Mouse (Mus musculus) midbrain, embryonic 12.5 days (tissue): ENCODE results near the gene Olfr1291-ps1. TPM values are rescaled to one million over a fixed set of nuclear protein-coding genes. Genes with fewer than 3 reads are reported as not detected.

ENCODE experiments used
- ATAC-seq: fragments of 200-750 bp; cut with Nextera tagmentation; 2 replicates; pipeline ENCODE4 v1.8.0; 2017; ENCODE audit warnings: low read depth, moderate TSS enrichment, moderate library complexity; ENCODE audit not compliant: low FRiP score
- H3K27ac ChIP-seq: fragments of 300-500 bp; sonication (generic); replicated peaks from 2 replicates; pipeline ENCODE4 v1.5.1; 2016; ENCODE audit warnings: mild to moderate bottlenecking
- H3K27me3 ChIP-seq: fragments of 300-500 bp; sonication (generic); 2 replicates; pipeline ENCODE4 v1.6.1; 2016; ENCODE audit warnings: mild to moderate bottlenecking
- H3K36me3 ChIP-seq: fragments of 300-500 bp; sonication (generic); 2 replicates; pipeline ENCODE4 v1.6.1; 2016
- H3K4me1 ChIP-seq: fragments of 300-500 bp; sonication (generic); 2 replicates; pipeline ENCODE4 v1.6.1; 2016
- H3K4me2 ChIP-seq: fragments of 300-500 bp; sonication (generic); replicated peaks from 2 replicates; pipeline ENCODE4 v1.6.1; 2016; ENCODE audit warnings: mild to moderate bottlenecking, moderate library complexity
- H3K4me3 ChIP-seq: fragments of 300-500 bp; sonication (generic); 2 replicates; pipeline ENCODE4 v1.5.1; 2016; ENCODE audit warnings: mild to moderate bottlenecking
- H3K9ac ChIP-seq: fragments of 300-500 bp; sonication (generic); replicated peaks from 2 replicates; pipeline ENCODE4 v1.6.1; 2016; ENCODE audit warnings: mild to moderate bottlenecking, moderate library complexity
- H3K9me3 ChIP-seq: fragments of 300-500 bp; sonication (generic); 2 replicates; pipeline ENCODE4 v1.6.1; 2016; ENCODE audit warnings: mild to moderate bottlenecking
- WGBS: fragments of 180-500 bp; shearing (Covaris S2); methylation state at CpG from one replicate; pipeline ENCODE4 v1.1.7; 2016; 5-methylcytosine and 5-hydroxymethylcytosine counted together
- polyA plus RNA-seq: library from polyadenylated mRNA; unstranded; fragments of >200 nt; fragmentation: Nextera tagmentation; extraction: Ambion mirVana; gene quantifications from 2 replicates; pipeline ENCODE4 v1.2.1, GENCODE M21; 2016

Gene Olfr1291-ps1
- polyA plus RNA-seq, result not detected in 2 replicates

DNA sequence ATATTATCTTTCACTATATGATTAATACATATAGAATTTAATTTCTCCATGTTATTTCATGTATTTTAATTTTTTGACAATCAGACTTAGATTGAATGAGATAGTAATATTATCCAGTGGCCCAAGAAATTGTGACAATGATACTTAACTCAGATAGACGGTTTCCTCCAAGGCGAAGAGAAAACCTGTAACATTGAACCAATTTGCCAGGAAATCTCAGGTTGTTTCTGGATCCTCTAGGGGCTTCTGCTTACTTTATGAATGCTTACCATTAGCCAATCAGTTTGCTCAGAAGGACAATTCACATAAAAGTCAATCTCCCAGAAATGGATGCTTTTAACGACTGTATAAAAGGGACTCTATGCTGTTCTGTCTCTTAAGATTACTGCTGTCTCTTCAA, at the start of gene Olfr1291-ps1:
Olfr1291-ps1 (plus strand) TSS at position 301 of the 400 bp plus-strand sequence.
- ATAC-seq, result no peak
- WGBS, result 90% methylated on average over 3 of the region's 3 CpGs
- no peaks in the 10 kb centered on the region for H3K4me1 ChIP-seq
- no peaks in the 10 kb centered on the region for H3K27me3 ChIP-seq
- no peak within 1 kb of the TSS for H3K27ac ChIP-seq
- H3K36me3 ChIP-seq, result no peaks in the 10 kb centered on the region
- H3K4me2 ChIP-seq, result no peak within 1 kb of the TSS
- H3K9me3 ChIP-seq, result no peaks in the 10 kb centered on the region
- H3K4me3 ChIP-seq, result no peak within 1 kb of the TSS
- no peak within 1 kb of the TSS for H3K9ac ChIP-seq

GRCm38 (mm10) chr2:111448842-111449241, 48.1 kb upstream of the Olfr1291-ps1 start, which contains the start of gene Olfr1287:
TSS of gene Olfr1287 (plus strand) at chr2:111449142.
- no peaks in the 10 kb centered on the region for H3K27me3 ChIP-seq
- no peak within 1 kb of the TSS for H3K4me2 ChIP-seq
- H3K4me3 ChIP-seq, result no peak within 1 kb of the TSS
- H3K27ac ChIP-seq, result no peak within 1 kb of the TSS
- H3K9ac ChIP-seq, result no peak within 1 kb of the TSS
- H3K9me3 ChIP-seq, result no peaks in the 10 kb centered on the region
- no peaks in the 10 kb centered on the region for H3K4me1 ChIP-seq
- no peak for ATAC-seq
- WGBS, result 72% methylated on average over 1 of the region's 1 CpGs
- H3K36me3 ChIP-seq, result no peaks in the 10 kb centered on the region

DNA sequence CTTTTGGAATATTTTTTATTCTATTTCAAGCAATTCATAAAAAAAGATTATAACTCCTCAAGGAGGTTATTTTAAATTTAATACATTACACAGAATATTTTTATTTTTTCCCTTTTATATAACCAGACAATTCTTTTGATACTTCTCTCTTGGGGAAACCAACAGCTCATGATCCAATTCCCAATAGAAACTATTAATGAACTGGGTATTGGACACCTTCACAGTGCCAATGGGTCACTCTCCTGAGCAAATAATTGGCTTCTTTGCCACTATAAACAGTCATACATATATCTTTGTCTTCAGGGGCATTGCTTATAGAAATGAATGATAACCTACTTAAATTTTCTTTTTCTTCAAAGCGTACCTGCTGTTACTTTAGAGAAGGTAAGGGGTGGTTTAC, 23.2 kb upstream of the Olfr1291-ps1 start, which contains the start of gene Olfr1288:
Olfr1288 (plus strand) TSS at position 301 of the 400 bp plus-strand sequence.
- ATAC-seq, result no peak
- H3K4me2 ChIP-seq, result no peak within 1 kb of the TSS
- 89% methylated on average over 1 of the region's 1 CpGs for WGBS

DNA sequence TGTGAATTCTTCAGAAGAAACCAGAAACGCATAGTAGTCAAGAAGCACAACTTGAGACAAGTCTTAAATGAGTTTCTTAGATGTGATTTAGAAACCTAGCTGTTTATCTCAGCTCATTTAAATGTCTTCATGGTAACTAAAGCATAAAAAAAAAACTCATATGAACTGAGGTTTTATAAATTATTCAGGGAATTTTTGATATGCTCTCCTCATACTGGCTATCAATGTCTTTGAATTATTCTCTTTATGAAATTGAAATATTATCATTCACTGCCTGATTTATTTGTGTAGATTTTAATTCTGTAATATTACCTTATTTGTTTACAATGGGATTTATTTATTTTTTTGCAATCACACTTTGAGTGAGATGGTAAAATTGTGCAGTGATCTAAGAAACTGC, 16.5 kb upstream of the Olfr1291-ps1 start, which contains the start of gene Olfr1289:
Olfr1289 (plus strand) TSS at position 301 of the 400 bp plus-strand sequence.
- H3K4me2 ChIP-seq, result no peak within 1 kb of the TSS
- no peak within 1 kb of the TSS for H3K4me3 ChIP-seq
- no peak for ATAC-seq
- H3K4me1 ChIP-seq, result no peaks in the 10 kb centered on the region
- no peak within 1 kb of the TSS for H3K27ac ChIP-seq
- no peak within 1 kb of the TSS for H3K9ac ChIP-seq
- no peaks in the 10 kb centered on the region for H3K36me3 ChIP-seq
- WGBS, result 88% methylated on average over 1 of the region's 1 CpGs
- H3K9me3 ChIP-seq, result no peaks in the 10 kb centered on the region
- H3K27me3 ChIP-seq, result no peaks in the 10 kb centered on the region

More for the DNA sequence above, 23.2 kb upstream of the Olfr1291-ps1 start, which contains the start of gene Olfr1288:
- Histone ChIP-seq H3K4me1 (no peaks in the 10 kb centered on the region), H3K4me3 (no peak within 1 kb of the TSS), H3K9me3 (no peaks in the 10 kb centered on the region), H3K36me3 (no peaks in the 10 kb centered on the region), H3K27ac (no peak within 1 kb of the TSS), H3K9ac (no peak within 1 kb of the TSS), H3K27me3 (no peaks in the 10 kb centered on the region)

- H3K27ac ChIP-seq, result no peak within 1 kb of the TSS
- no peaks in the 10 kb centered on the region for H3K4me1 ChIP-seq
- H3K9ac ChIP-seq, result no peak within 1 kb of the TSS
- no peak for ATAC-seq
- no peak within 1 kb of the TSS for H3K4me3 ChIP-seq
- H3K27me3 ChIP-seq, result no peaks in the 10 kb centered on the region
- H3K4me2 ChIP-seq, result no peak within 1 kb of the TSS
- 86% methylated on average over 5 of the region's 5 CpGs for WGBS
- no peaks in the 10 kb centered on the region for H3K36me3 ChIP-seq
- H3K9me3 ChIP-seq, result no peaks in the 10 kb centered on the region
These were observed 3.3 kb upstream of the Olfr1291-ps1 start, which contains the start of gene Olfr1290 for GRCm38 (mm10) chr2:111493729-111494128. TSS of gene Olfr1290 (minus strand) at chr2:111493829.

DNA sequence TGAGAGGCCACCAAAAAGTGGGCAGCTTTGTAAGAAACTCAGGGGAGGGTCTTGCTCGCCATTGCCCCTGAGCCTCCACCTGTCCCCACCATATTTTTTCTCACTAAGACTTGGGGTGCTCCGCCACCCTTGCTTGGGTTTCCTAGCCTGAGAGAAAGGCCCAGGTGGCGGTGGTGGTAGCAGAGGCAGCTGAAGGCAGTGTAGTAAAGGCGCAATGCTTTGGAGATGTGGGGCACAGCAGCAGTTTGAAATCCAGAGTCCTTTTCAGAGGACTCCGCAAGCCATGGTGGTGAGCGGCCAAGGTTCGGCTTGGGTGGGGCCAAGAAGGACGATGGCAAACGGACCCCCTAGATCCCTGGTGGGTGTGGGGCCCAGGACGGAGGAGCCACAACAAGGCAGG, 20.5 kb downstream of the Olfr1291-ps1 start:
- no peak for ATAC-seq

DNA sequence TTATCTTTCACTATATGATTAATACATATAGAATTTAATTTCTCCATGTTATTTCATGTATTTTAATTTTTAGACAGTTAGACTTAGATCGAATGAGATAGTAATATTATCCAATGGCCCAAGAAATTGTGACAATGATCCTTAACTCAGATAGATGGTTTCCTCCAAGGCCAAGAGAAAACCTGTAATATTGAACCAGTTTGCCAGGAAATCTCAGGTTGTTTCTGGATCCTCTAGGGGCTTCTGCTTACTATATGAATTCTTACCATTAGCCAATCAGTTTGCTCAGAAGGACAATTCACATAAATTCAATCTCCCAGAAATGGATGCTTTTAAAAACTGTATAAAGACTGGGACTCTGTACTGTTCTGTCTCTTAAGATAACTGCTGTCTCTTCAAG, 27.9 kb downstream of the Olfr1291-ps1 start, which contains the start of gene Olfr1293-ps:
Olfr1293-ps (plus strand) TSS at position 301 of the 400 bp plus-strand sequence.
- Histone ChIP-seq H3K9me3 (0 out of 2 replicates have a peak, but pooled peaks cover 3% of the 10 kb centered on the region), H3K4me3 (no peak within 1 kb of the TSS), H3K27me3 (no peaks in the 10 kb centered on the region), H3K36me3 (no peaks in the 10 kb centered on the region), H3K4me2 (no peak within 1 kb of the TSS), H3K27ac (no peak within 1 kb of the TSS), H3K4me1 (no peaks in the 10 kb centered on the region), H3K9ac (no peak within 1 kb of the TSS)
- 98% methylated on average over 1 of the region's 1 CpGs for WGBS
- no peak for ATAC-seq

More for the DNA sequence above, 20.5 kb downstream of the Olfr1291-ps1 start:
- H3K4me1 ChIP-seq, result no peaks in the 10 kb centered on the region
- H3K4me3 ChIP-seq, result no peak overlapping the region
- H3K36me3 ChIP-seq, result no peaks in the 10 kb centered on the region
- no peaks in the 10 kb centered on the region for H3K27me3 ChIP-seq
- H3K27ac ChIP-seq, result no peak overlapping the region
- H3K9ac ChIP-seq, result no peak overlapping the region
- 0 out of 2 replicates have a peak, but pooled peaks cover 8% of the 10 kb centered on the region for H3K9me3 ChIP-seq
- no peak overlapping the region for H3K4me2 ChIP-seq
- WGBS, result 88% methylated on average over 10 of the region's 10 CpGs

GRCm38 (mm10) chr2:111540191-111540590, 43.2 kb downstream of the Olfr1291-ps1 start, which contains the start of gene Olfr1294:
TSS of gene Olfr1294 (minus strand) at chr2:111540291.
- ATAC-seq, result no peak
- H3K27me3 ChIP-seq, result no peaks in the 10 kb centered on the region
- no peaks in the 10 kb centered on the region for H3K36me3 ChIP-seq
- no peaks in the 10 kb centered on the region for H3K9me3 ChIP-seq
- H3K4me3 ChIP-seq, result no peak within 1 kb of the TSS
- WGBS, result 57% methylated on average over 1 of the region's 1 CpGs
- H3K27ac ChIP-seq, result no peak within 1 kb of the TSS
- H3K4me1 ChIP-seq, result no peaks in the 10 kb centered on the region
- H3K9ac ChIP-seq, result no peak within 1 kb of the TSS
- no peak within 1 kb of the TSS for H3K4me2 ChIP-seq

Other genes with a start within 250 kb of the Olfr1291-ps1 start
- gene Olfr1276, start 242.7 kb upstream of the Olfr1291-ps1 start, polyA plus RNA-seq, result not detected in 2 replicates
- gene Olfr1277, start 223.1 kb upstream of the Olfr1291-ps1 start, polyA plus RNA-seq, result not detected in 2 replicates
- gene Olfr1278, start 207.0 kb upstream of the Olfr1291-ps1 start, polyA plus RNA-seq, result not detected in 2 replicates
- not detected in 2 replicates for gene Olfr1279, start 196.5 kb upstream of the Olfr1291-ps1 start, polyA plus RNA-seq
- gene Olfr1280, start 183.2 kb upstream of the Olfr1291-ps1 start, polyA plus RNA-seq, result not detected in 2 replicates
- gene Olfr1281, start 170.7 kb upstream of the Olfr1291-ps1 start, polyA plus RNA-seq, result not detected in 2 replicates
- not detected in 2 replicates for gene Olfr1282, start 161.1 kb upstream of the Olfr1291-ps1 start, polyA plus RNA-seq
- gene Olfr1283, start 130.4 kb upstream of the Olfr1291-ps1 start, polyA plus RNA-seq, result not detected in 2 replicates
- not detected in 2 replicates for gene Olfr1284, start 121.7 kb upstream of the Olfr1291-ps1 start, polyA plus RNA-seq
- gene Olfr1286, start 74.1 kb upstream of the Olfr1291-ps1 start, polyA plus RNA-seq, result not detected in 2 replicates
- gene Olfr1287, start 48.0 kb upstream of the Olfr1291-ps1 start, polyA plus RNA-seq, result not detected in 2 replicates
- gene Olfr1288, start 23.1 kb upstream of the Olfr1291-ps1 start, polyA plus RNA-seq, result not detected in 2 replicates
- not detected in 2 replicates for gene Olfr1289, start 16.4 kb upstream of the Olfr1291-ps1 start, polyA plus RNA-seq
- gene Olfr1290, start 3.4 kb upstream of the Olfr1291-ps1 start, polyA plus RNA-seq, result not detected in 2 replicates
- gene Olfr1293-ps, start 28.0 kb downstream of the Olfr1291-ps1 start, polyA plus RNA-seq, result not detected in 2 replicates
- gene Olfr1294, start 43.1 kb downstream of the Olfr1291-ps1 start, polyA plus RNA-seq, result not detected in 2 replicates
- gene Olfr1295, start 72.5 kb downstream of the Olfr1291-ps1 start, polyA plus RNA-seq, result not detected in 2 replicates
- not detected in 2 replicates for gene Olfr1297, start 129.3 kb downstream of the Olfr1291-ps1 start, polyA plus RNA-seq
- not detected in 2 replicates for gene Olfr1298, start 152.0 kb downstream of the Olfr1291-ps1 start, polyA plus RNA-seq
- not detected in 2 replicates for gene Olfr1299, start 164.2 kb downstream of the Olfr1291-ps1 start, polyA plus RNA-seq